Mouse (Mus musculus): ENCODE measurements around the gene Pa2g4.

Gene Pa2g4

GRCm38 (mm10) chr10:128535624-128536265 is 30.0 kb downstream of the Pa2g4 start:
- DNase-seq, result peak; percentile 14

- no peak for DNase-seq
Measured at GRCm38 (mm10) chr10:128535206-128535605, 30.6 kb downstream of the Pa2g4 start.

GRCm38 (mm10) chr10:128526366-128527356 is 39.1 kb downstream of the Pa2g4 start:
- DNase-seq, result no peak

- peak; percentile 98 for DNase-seq
Measured at GRCm38 (mm10) chr10:128525671-128526308, 40.0 kb downstream of the Pa2g4 start, which contains the start of gene Esyt1. Esyt1 (minus strand) TSS chr10:128525871.

- DNase-seq, result peak; percentile 80
Measured at GRCm38 (mm10) chr10:128524732-128525662, 40.8 kb downstream of the Pa2g4 start.

- peak; percentile 39 for DNase-seq
Measured at GRCm38 (mm10) chr10:128524111-128524731, 41.6 kb downstream of the Pa2g4 start.

- no peak for DNase-seq
Measured at GRCm38 (mm10) chr10:128522351-128522750, 43.4 kb downstream of the Pa2g4 start.

- no peak for DNase-seq
Measured at GRCm38 (mm10) chr10:128520591-128520990, 45.2 kb downstream of the Pa2g4 start.

- peak; percentile 76 for DNase-seq
Measured at GRCm38 (mm10) chr10:128518833-128519232, 47.0 kb downstream of the Pa2g4 start.

- peak; percentile 54 for DNase-seq
Measured at GRCm38 (mm10) chr10:128516677-128517076, 49.1 kb downstream of the Pa2g4 start.

GRCm38 (mm10) chr10:128516029-128516428 is 49.8 kb downstream of the Pa2g4 start:
- no peak for DNase-seq

- DNase-seq, result no peak
Measured at GRCm38 (mm10) chr10:128515044-128515443, 50.7 kb downstream of the Pa2g4 start.

GRCm38 (mm10) chr10:128511761-128512160 is 54.0 kb downstream of the Pa2g4 start:
- no peak for DNase-seq

- DNase-seq, result no peak
Measured at GRCm38 (mm10) chr10:128511189-128511588, 54.6 kb downstream of the Pa2g4 start.

- no peak for DNase-seq
Measured at GRCm38 (mm10) chr10:128510301-128510700, 55.5 kb downstream of the Pa2g4 start.

GRCm38 (mm10) chr10:128509831-128510230 is 56.0 kb downstream of the Pa2g4 start:
- peak; percentile 57 for DNase-seq

GRCm38 (mm10) chr10:128509203-128509602 is 56.6 kb downstream of the Pa2g4 start:
- no peak for DNase-seq

GRCm38 (mm10) chr10:128508260-128508659 is 57.5 kb downstream of the Pa2g4 start:
- DNase-seq, result peak; percentile 45
